Mouse (Mus musculus): ENCODE measurements at regions not wholly inside any gene's neighbourhood (a gene's known extent, or its start where the extent isn't known, plus 50 kb on each side); places are given as distances from the start of the nearest gene placed in this dataset.
A peak's percentile ranks its signal among the peaks of the same experiment; 100 is the strongest.

- no peak for DNase-seq (ENCODE audit: low spot score in 2 of 2)
These were observed 73.5 kb upstream of the Gm16223 start for GRCm38 (mm10) chr5:41994307-41994706.

- no peak for DNase-seq (ENCODE audit: low spot score in 2 of 2)
These were observed 84.2 kb upstream of the Gm16223 start for GRCm38 (mm10) chr5:41983556-41983955.

GRCm38 (mm10) chr5:41975535-41975934 is 92.2 kb upstream of the Gm16223 start:
- no peak for DNase-seq (ENCODE audit: low spot score in 2 of 2)

GRCm38 (mm10) chr5:41971201-41971600 is 96.6 kb upstream of the Gm16223 start:
- DNase-seq (ENCODE audit: low spot score in 2 of 2) = no peak

- DNase-seq (ENCODE audit: low spot score in 2 of 2) = no peak
These were observed 100.8 kb upstream of the Gm16223 start for GRCm38 (mm10) chr5:41966958-41967357.

- no peak for DNase-seq (ENCODE audit: low spot score in 2 of 2)
These were observed 103.1 kb upstream of the Bod1l start for GRCm38 (mm10) chr5:41947114-41947640.

- no peak for DNase-seq (ENCODE audit: low spot score in 2 of 2)
These were observed 99.3 kb upstream of the Bod1l start for GRCm38 (mm10) chr5:41943399-41943798.

- no peak for DNase-seq (ENCODE audit: low spot score in 2 of 2)
These were observed 98.0 kb upstream of the Bod1l start for GRCm38 (mm10) chr5:41942131-41942530.

GRCm38 (mm10) chr5:41941216-41941615 is 97.1 kb upstream of the Bod1l start:
- no peak for DNase-seq (ENCODE audit: low spot score in 2 of 2)

GRCm38 (mm10) chr5:41939736-41940135 is 95.6 kb upstream of the Bod1l start:
- DNase-seq (ENCODE audit: low spot score in 2 of 2) = no peak

- DNase-seq (ENCODE audit: low spot score in 2 of 2) = no peak
These were observed 65.9 kb upstream of the Bod1l start for GRCm38 (mm10) chr5:41910053-41910452.

GRCm38 (mm10) chr5:41907749-41908148 is 63.6 kb upstream of the Bod1l start:
- no peak for DNase-seq (ENCODE audit: low spot score in 2 of 2)

GRCm38 (mm10) chr5:41904512-41904911 is 60.4 kb upstream of the Bod1l start:
- no peak for DNase-seq (ENCODE audit: low spot score in 2 of 2)

- peak in 1 of 2 experiments; percentile 20 for DNase-seq (ENCODE audit: low spot score in 2 of 2)
These were observed 55.1 kb upstream of the Bod1l start for GRCm38 (mm10) chr5:41899237-41899636.

GRCm38 (mm10) chr5:41898748-41899147 is 54.6 kb upstream of the Bod1l start:
- DNase-seq (ENCODE audit: low spot score in 2 of 2) = no peak

Data from heart, adult 9 months (tissue).